Mouse (Mus musculus): Measurements from ENCODE around the gene Slc37a2. TPM values are rescaled to one million over a fixed set of nuclear protein-coding genes. Genes with fewer than 3 reads are reported as not detected.
"Not testable (repeated sequence)": the region's sequence is repeated elsewhere in the genome, so short reads cannot be mapped to it uniquely, and the experiment has no call there.

The Slc37a2 gene
- 1.9 and 4.5 TPM in 2 replicates for polyA plus RNA-seq (2015; fragmentation: Nextera tagmentation; extraction: Ambion mirVana)

DNA sequence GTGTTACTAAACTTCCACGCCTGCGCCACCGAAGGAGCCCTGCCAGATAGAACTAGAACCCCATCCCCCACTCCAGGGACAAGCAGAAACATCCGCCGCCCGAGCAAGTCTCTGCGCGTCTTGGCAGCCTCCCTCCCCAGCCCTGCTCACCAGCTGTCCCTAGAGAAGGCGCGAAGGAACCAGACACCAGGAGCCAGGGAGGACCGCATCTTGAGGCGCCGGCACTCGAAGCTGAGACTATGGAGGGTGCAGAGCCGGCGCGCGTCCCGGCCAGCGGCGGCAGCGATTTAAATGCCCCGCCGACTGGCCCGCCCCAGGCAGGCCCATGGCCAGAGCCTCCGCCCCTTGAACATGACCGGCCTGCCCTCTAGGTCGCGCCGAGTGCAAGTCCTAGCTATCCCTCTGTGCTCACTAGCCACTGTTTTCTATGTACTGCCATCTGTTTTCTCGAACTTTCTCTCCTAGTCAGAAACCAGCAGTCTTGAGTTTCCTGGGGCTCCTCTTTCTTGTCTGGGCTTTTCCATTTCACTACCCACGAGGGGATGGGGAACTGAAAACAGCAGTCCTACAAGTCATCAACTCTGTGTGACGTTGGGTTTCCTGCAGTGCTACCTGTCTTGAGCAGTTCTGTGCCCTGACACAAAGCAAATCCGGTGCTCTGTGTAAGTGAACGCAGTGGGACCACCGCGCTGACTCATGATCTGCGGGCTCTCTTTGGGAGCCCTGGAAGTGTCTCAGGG lies at the start of gene Slc37a2:
Gene Slc37a2 (minus strand): TSS at position 590 of the 740 bp plus-strand sequence.
- H3K9me3 ChIP-seq (replicated peaks) = no peaks in the 10 kb centered on the region
- peak within 1 kb of the TSS; percentile 39; the same call in 1 of the 2 replicates for H3K27ac ChIP-seq
- H3K4me3 ChIP-seq (replicated peaks) = peak within 1 kb of the TSS; percentile 52
- ATAC-seq (replicated peaks; ENCODE audit: low FRiP score) = peak; percentile 90
- 3% methylated on average over 38 of the region's 38 CpGs for WGBS
- H3K27me3 ChIP-seq = no peaks in the 10 kb centered on the region
- no peaks in the 10 kb centered on the region for H3K36me3 ChIP-seq
- H3K9ac ChIP-seq = peak within 1 kb of the TSS; percentile 48; the same call in 1 of the 2 replicates
- peaks cover 18% of the 10 kb centered on the region for H3K4me1 ChIP-seq
- peak within 1 kb of the TSS; percentile 92 for H3K4me2 ChIP-seq

DNA sequence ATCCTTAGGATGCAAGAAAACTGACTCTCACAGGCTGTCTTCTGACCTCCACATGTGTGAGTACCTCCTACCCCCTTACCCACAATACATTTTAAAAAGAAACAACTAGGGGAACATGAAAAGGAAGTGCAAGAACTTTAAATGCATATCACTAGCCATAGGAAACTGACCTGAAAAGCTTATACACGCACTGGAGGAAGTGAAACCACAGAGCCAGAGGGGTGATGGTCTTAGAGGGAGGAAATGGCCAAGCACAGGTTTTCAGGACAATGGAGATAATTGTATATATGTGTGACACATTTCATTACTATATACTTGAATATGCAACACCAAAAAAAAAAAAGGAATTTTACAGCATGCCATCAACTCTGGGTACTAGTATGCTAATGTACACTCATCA lies 46.2 kb upstream of the Slc37a2 start:
- WGBS = 76% methylated on average over 1 of the region's 1 CpGs
- no peak overlapping the region for H3K4me3 ChIP-seq (replicated peaks)
- 0 out of 2 replicates have a peak, but pooled peaks cover 3% of the 10 kb centered on the region for H3K36me3 ChIP-seq
- no peaks in the 10 kb centered on the region for H3K27me3 ChIP-seq
- H3K9ac ChIP-seq = no peak overlapping the region
- H3K4me1 ChIP-seq = no peaks in the 10 kb centered on the region
- no peak overlapping the region for H3K27ac ChIP-seq
- no peaks in the 10 kb centered on the region for H3K9me3 ChIP-seq (replicated peaks)
- no peak overlapping the region for H3K4me2 ChIP-seq
- ATAC-seq (replicated peaks; ENCODE audit: low FRiP score) = no peak

DNA sequence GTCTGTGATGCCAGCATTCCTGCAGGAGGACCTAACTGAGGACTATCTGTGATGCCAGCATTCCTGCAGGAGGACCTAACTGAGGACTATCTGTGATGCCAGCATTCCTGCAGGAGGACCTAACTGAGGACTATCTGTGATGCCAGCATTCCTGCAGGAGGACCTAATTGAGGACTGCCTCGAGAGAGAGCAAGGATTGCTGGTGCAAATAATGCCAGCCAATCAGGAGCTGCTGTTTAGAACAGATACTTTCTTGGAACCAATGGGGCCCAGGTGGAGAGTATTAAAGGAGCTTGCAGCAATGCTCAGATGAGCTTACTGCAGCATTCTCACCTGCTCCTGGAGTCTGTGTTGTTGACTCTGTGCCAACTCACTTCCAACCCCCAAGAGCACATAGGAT lies 45.0 kb upstream of the Slc37a2 start:
- H3K4me1 ChIP-seq; H3K27ac ChIP-seq; H3K27me3 ChIP-seq; H3K4me2 ChIP-seq; H3K9me3 ChIP-seq (replicated peaks); H3K9ac ChIP-seq; H3K36me3 ChIP-seq; ATAC-seq (replicated peaks; ENCODE audit: low FRiP score); H3K4me3 ChIP-seq (replicated peaks): not testable (repeated sequence)
- 75% methylated on average over 1 of the region's 1 CpGs for WGBS

DNA sequence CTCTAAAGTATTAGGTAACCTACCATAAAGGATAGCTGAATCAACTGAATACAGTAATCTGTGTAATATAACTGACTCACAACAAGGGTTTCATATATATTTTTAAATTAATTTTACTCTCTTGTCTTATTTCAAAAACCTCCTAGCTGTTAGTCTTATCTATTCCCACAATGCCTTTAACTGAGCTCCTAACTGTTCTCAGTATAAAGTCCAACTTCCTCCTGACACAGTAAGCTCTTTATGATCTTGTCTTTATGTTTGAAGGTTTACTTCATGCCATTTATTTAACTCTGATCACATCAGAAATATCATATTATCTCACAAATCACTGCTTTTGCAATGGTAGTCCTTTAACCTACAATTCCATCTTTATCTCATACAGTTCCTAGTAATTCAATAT lies 40.0 kb upstream of the Slc37a2 start:
- H3K27ac ChIP-seq = no peak overlapping the region
- no peak overlapping the region for H3K4me3 ChIP-seq (replicated peaks)
- no peaks in the 10 kb centered on the region for H3K27me3 ChIP-seq
- no peak overlapping the region for H3K4me2 ChIP-seq
- ATAC-seq (replicated peaks; ENCODE audit: low FRiP score) = no peak
- no peaks in the 10 kb centered on the region for H3K9me3 ChIP-seq (replicated peaks)
- no peaks in the 10 kb centered on the region for H3K4me1 ChIP-seq
- no peaks in the 10 kb centered on the region for H3K36me3 ChIP-seq
- no peak overlapping the region for H3K9ac ChIP-seq

DNA sequence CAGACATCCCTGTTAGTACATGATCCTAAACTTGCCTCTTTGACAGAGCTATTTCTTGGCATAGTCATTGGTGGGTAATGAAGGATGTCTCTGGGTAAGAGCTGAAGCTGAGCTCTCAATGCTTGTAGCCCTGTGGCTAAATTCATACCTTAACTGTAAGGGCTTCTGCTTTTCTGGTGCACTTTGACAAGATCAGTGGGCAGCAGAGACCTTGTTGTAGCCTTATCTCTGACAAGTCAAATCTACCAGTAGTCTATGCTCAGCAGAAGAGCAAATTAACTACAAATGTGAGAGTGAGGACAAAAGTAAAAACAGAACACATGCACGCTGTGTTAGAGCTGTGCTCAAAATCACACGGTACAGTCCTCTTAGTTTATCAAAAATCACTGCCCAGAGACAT lies 11.1 kb upstream of the Slc37a2 start:
- 90% methylated on average over 2 of the region's 2 CpGs for WGBS
- Histone ChIP-seq H3K9me3 (replicated peaks) (no peaks in the 10 kb centered on the region), H3K36me3 (no peaks in the 10 kb centered on the region), H3K27ac (no peak overlapping the region), H3K4me3 (replicated peaks) (no peak overlapping the region), H3K4me2 (no peak overlapping the region), H3K27me3 (no peaks in the 10 kb centered on the region), H3K4me1 (no peaks in the 10 kb centered on the region), H3K9ac (no peak overlapping the region)
- ATAC-seq (replicated peaks; ENCODE audit: low FRiP score) = no peak

DNA sequence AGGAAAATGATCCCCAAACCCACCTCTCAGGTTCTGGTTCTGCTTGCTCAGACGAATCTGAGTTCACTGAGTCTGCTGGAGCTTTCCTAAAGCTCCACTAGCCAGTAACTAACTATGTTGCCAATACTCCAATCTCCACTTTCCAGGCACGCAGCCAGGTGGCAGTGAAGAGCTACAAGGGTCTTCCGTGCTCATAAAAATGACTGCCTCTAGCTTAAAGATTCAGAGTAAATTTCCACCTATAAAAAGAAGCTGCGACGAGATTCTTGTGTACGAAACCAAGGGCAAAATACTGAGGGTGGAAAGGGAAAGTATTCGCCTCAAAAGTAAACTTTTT lies 319 bp upstream of the Slc37a2 start:
- Histone ChIP-seq H3K27ac (0 out of 2 replicates have a peak overlapping the region, but pooled peaks have one; percentile 39), H3K36me3 (no peaks in the 10 kb centered on the region), H3K27me3 (no peaks in the 10 kb centered on the region), H3K9me3 (replicated peaks) (no peaks in the 10 kb centered on the region), H3K4me2 (peak overlapping the region; percentile 92), H3K4me3 (replicated peaks) (peak overlapping the region; percentile 52), H3K9ac (peak overlapping the region; percentile 48; the same call in 1 of the 2 replicates), H3K4me1 (peaks cover 18% of the 10 kb centered on the region)
- ATAC-seq (replicated peaks; ENCODE audit: low FRiP score) = peak; percentile 68
- 26% methylated on average over 7 of the region's 7 CpGs for WGBS

DNA sequence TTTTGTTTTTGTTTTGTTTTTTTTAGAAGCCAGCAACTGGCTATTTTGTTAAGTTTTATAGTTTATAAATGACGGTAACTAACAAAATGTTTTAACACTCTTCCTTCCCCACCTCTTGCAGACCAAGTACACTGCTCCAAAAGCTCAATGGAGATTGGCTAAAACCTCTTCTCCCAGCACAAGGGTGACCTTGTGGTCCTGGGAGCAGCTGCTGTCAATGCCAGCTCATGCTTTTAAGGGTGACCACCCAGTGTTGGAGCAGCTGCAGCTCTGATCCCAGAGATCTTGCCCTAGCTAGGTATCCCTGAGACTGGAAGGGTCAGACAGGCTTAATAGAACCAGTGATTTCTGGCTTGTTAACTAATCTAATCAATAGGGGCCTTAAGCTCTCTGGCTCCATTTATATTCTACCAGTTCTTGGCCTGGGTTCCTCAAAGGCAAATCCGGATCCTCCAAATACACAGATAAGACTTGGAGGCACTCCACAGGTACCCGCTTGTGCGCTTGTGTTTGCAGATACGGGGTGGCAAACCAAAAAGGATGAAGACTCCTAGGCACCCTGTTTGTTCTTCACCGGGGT lies 917 bp downstream of the Slc37a2 start:
- H3K4me1 ChIP-seq = peaks cover 18% of the 10 kb centered on the region
- H3K9ac ChIP-seq = peak overlapping the region; percentile 48; the same call in 1 of the 2 replicates
- H3K27ac ChIP-seq = no peak overlapping the region
- no peak; the same call in 1 of the 2 replicates for ATAC-seq (replicated peaks; ENCODE audit: low FRiP score)
- H3K9me3 ChIP-seq (replicated peaks) = no peaks in the 10 kb centered on the region
- no peaks in the 10 kb centered on the region for H3K36me3 ChIP-seq
- peak overlapping the region; percentile 52 for H3K4me3 ChIP-seq (replicated peaks)
- no peaks in the 10 kb centered on the region for H3K27me3 ChIP-seq
- H3K4me2 ChIP-seq = peak overlapping the region; percentile 92
- 20% methylated on average over 6 of the region's 6 CpGs for WGBS

DNA sequence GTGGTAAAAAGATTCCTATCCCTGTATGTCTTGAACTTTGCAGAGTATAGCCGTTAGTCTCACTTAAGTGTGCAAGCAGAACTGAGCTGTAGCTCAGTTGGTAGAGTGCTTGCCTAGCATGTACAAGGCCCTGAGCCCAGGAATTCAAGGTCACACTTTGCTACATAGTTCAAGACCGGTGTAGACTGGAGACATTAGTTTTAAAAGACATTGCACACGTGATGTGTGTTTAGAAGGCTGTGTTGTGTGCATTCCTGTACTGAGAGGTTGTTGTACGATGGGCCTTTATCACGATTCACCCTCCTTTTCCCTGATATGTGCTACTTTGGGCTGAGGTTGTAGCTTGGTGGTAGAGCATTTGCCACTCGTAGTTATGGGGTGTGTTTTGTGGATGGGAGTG lies 4.9 kb downstream of the Slc37a2 start:
- ATAC-seq (replicated peaks; ENCODE audit: low FRiP score) = no peak
- H3K4me3 ChIP-seq (replicated peaks) = no peak overlapping the region
- no peak overlapping the region for H3K4me2 ChIP-seq
- peaks cover 26% of the 10 kb centered on the region for H3K4me1 ChIP-seq
- 87% methylated on average over 6 of the region's 6 CpGs for WGBS
- no peak overlapping the region for H3K9ac ChIP-seq
- H3K27ac ChIP-seq = no peak overlapping the region
- H3K36me3 ChIP-seq = no peaks in the 10 kb centered on the region
- H3K9me3 ChIP-seq (replicated peaks) = no peaks in the 10 kb centered on the region
- H3K27me3 ChIP-seq = no peaks in the 10 kb centered on the region

DNA sequence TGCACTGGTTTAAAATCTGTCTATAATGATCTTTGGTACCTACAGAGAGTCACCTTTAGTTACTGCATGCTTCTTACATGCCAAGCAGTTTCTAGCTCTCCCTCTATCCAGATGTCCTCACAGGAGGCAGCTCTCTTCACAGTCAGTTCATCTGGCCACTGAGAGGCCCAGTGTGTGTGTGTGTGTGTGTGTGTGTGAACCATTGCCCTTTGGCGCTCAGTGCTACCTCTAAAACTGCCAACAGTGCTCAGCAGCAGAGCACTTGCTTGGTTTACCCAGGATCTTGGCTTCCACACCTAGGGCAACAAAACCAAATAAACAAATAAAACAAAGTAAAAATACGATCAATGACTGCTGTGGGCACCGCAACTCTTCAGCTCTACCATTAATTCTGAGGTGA lies 5.6 kb downstream of the Slc37a2 start:
- H3K4me1 ChIP-seq = peaks cover 19% of the 10 kb centered on the region
- H3K9me3 ChIP-seq (replicated peaks) = no peaks in the 10 kb centered on the region
- ATAC-seq (replicated peaks; ENCODE audit: low FRiP score) = no peak
- no peak overlapping the region for H3K4me3 ChIP-seq (replicated peaks)
- H3K9ac ChIP-seq = no peak overlapping the region
- no peak overlapping the region for H3K4me2 ChIP-seq
- 67% methylated on average over 3 of the region's 3 CpGs for WGBS
- H3K27me3 ChIP-seq = no peaks in the 10 kb centered on the region
- no peaks in the 10 kb centered on the region for H3K36me3 ChIP-seq
- no peak overlapping the region for H3K27ac ChIP-seq

DNA sequence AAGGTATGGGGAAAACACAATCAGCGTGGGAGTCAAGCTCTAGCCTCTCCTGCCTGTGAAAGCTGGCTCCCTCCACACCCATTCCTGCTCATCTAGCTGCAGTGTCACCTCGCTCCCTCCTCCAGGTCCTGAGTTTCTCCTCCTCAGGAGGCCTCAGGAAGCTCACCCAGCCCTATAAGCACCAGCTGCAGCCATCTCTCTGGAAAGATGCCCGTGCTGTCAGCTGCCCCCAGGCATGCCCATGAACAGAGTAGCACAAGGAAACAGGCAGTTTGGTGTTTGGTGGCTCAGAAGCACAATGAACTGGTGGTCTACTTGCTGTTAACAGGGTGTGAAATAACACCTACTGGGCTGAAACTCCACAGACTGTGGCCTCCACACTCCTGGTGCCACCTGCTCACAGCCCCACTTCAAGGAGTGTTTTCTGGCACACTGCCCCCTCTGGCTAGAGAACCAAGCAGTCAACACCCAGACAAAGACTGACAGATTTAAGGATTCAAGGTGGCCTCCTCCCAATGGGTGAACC lies 7.1 kb downstream of the Slc37a2 start:
- Histone ChIP-seq H3K27me3 (no peaks in the 10 kb centered on the region), H3K4me2 (no peak overlapping the region), H3K9ac (no peak overlapping the region), H3K4me1 (peaks cover 14% of the 10 kb centered on the region), H3K4me3 (replicated peaks) (no peak overlapping the region), H3K36me3 (no peaks in the 10 kb centered on the region), H3K9me3 (replicated peaks) (no peaks in the 10 kb centered on the region), H3K27ac (no peak overlapping the region)
- WGBS = 23% methylated on average over 3 of the region's 3 CpGs
- ATAC-seq (replicated peaks; ENCODE audit: low FRiP score) = peak; percentile 24; the same call in 1 of the 2 replicates

DNA sequence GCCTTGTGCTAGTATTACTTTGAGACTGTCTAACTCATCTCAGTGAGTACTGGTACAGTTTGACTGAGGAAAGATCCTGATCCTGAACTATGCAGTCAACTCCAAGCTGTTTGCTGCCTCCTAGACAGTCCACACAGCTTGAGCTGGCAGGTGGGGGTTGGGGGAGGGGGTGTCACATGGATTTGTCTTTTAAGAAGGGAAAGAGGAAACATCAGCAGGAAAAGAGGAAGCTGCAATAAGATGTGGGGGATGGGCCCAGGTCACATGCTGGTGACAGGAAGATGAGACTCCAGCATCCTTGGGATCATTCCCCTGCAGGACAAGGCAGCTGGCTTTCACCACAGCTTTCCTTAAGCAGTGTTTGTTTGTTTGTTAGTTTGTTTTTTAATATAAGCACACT lies 8.1 kb downstream of the Slc37a2 start:
- ATAC-seq (replicated peaks; ENCODE audit: low FRiP score) = 0 out of 2 replicates have a peak, but pooled peaks have one; percentile 37
- Histone ChIP-seq H3K4me1 (peaks cover 14% of the 10 kb centered on the region), H3K9ac (no peak overlapping the region), H3K4me3 (replicated peaks) (no peak overlapping the region), H3K27ac (no peak overlapping the region), H3K36me3 (no peaks in the 10 kb centered on the region), H3K9me3 (replicated peaks) (no peaks in the 10 kb centered on the region), H3K27me3 (no peaks in the 10 kb centered on the region), H3K4me2 (no peak overlapping the region)

DNA sequence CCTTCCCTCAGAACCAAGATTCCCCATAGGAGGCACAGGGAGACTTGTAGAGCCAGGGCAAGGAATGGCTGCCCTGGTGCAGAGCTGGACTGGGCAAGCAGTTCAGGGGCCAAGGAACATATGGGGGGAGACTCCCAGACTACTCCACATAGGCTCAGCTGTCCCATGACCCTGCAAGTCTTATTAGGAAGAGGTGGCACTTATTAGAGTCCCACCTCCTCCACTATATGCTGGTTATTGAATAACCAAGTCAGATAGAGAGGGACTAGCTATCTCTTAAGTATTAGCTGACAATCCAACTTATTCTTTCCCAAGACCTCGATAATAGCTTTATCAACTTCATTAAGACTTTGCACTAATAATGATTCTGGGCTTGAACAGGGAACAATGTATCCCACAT lies 9.7 kb downstream of the Slc37a2 start:
- ATAC-seq (replicated peaks; ENCODE audit: low FRiP score) = no peak
- Histone ChIP-seq H3K4me1 (peaks cover 14% of the 10 kb centered on the region), H3K27me3 (no peaks in the 10 kb centered on the region), H3K9me3 (replicated peaks) (no peaks in the 10 kb centered on the region), H3K4me3 (replicated peaks) (no peak overlapping the region), H3K9ac (no peak overlapping the region), H3K4me2 (no peak overlapping the region), H3K36me3 (no peaks in the 10 kb centered on the region), H3K27ac (no peak overlapping the region)
- 95% methylated on average over 1 of the region's 1 CpGs for WGBS

Measured in kidney, embryonic 15.5 days (tissue).